Mouse (Mus musculus) heart, adult 2 months (tissue): ENCODE data around the gene Nup93. TPM values are rescaled to one million over a fixed set of nuclear protein-coding genes. Genes with fewer than 3 reads are reported as not detected.
A peak's percentile ranks its signal among the peaks of the same experiment; 100 is the strongest.

Source experiments
- DNase-seq, 2 experiments: peaks; one replicate each; pipeline ENCODE4 v3.0.0; 2021
- H3K27ac ChIP-seq: fragments of 200-600 bp; 2 replicates; pipeline ENCODE4 v1.8.1; 2022
- H3K27me3 ChIP-seq: fragments of 200-500 bp; 2 replicates; pipeline ENCODE4 v1.6.1; 2012; ENCODE audit warnings: mild to moderate bottlenecking, low read length, inconsistent platforms, mixed read lengths; ENCODE audit not compliant: control insufficient read depth, insufficient read depth
- H3K36me3 ChIP-seq: fragments of 200-500 bp; 2 replicates; pipeline ENCODE4 v1.6.1; 2012; ENCODE audit warnings: low read length, inconsistent platforms; ENCODE audit not compliant: control insufficient read depth, insufficient read depth
- H3K4me1 ChIP-seq: fragments of 200-500 bp; 2 replicates; pipeline ENCODE4 v1.6.1; 2011; ENCODE audit warnings: low read length; ENCODE audit not compliant: control insufficient read depth, insufficient read depth
- H3K4me3 ChIP-seq: fragments of 200-600 bp; 2 replicates; pipeline ENCODE4 v1.8.1; 2022
- H3K79me2 ChIP-seq: fragments of 200-500 bp; replicated peaks from 2 replicates; pipeline ENCODE4 v1.6.1; 2012; ENCODE audit warnings: mild to moderate bottlenecking, inconsistent platforms, low read length, moderate library complexity, mixed read lengths; ENCODE audit not compliant: control insufficient read depth, insufficient read depth
- H3K9ac ChIP-seq: fragments of 200-500 bp; 2 replicates; pipeline ENCODE4 v1.6.1; 2012; ENCODE audit warnings: low read depth, mild to moderate bottlenecking, control low read depth, inconsistent platforms, low read length, mixed read lengths
- CTCF ChIP-seq: fragments of 200-600 bp; IDR thresholded peaks from 2 replicates; pipeline ENCODE4 v1.8.1; 2022; ENCODE audit warnings: antibody characterized with exemption, mild to moderate bottlenecking, moderate library complexity
- EP300 ChIP-seq: fragments of 200-500 bp; IDR thresholded peaks from 2 replicates; pipeline ENCODE4 v1.6.1; 2011; ENCODE audit warnings: low read depth, low read length, control low read depth; ENCODE audit not compliant: insufficient read depth
- POLR2A ChIP-seq: fragments of 200-500 bp; IDR thresholded peaks from 2 replicates; pipeline ENCODE4 v1.6.1; 2011; ENCODE audit warnings: mild to moderate bottlenecking, low read depth, low read length, control low read depth; ENCODE audit not compliant: insufficient read depth
- WGBS: fragments of 180-500 bp; shearing (Covaris S2); methylation state at CpG from one replicate; pipeline ENCODE4 v1.1.7; 2018; 5-methylcytosine and 5-hydroxymethylcytosine counted together
- intact Hi-C: fragments of 180-260 bp; cut with DNase I; formaldehyde crosslinking; loops from one replicate; pipeline ENCODE4 v1.15.1; 2025
- polyA plus RNA-seq: library from polyadenylated mRNA; depleted of rRNA; stranded (reverse); fragments of >200 nt; gene quantifications from 2 replicates; pipeline ENCODE4 v1.2.3, GENCODE M21; 2012
- total RNA-seq, 2 experiments: library from RNA; stranded (reverse); gene quantifications; 2 replicates each; pipeline ENCODE4 v1.2.3; 2021

The Nup93 gene
- total and polyA plus RNA-seq, 3 experiments, result 11.7 to 15.5 (median 13.7) TPM

- WGBS, result 78% methylated on average over 7 of the region's 7 CpGs
- H3K4me3 ChIP-seq, result no peak overlapping the region
- peaks cover 4% of the 10 kb centered on the region for H3K4me1 ChIP-seq
- intact Hi-C loops, result no loop called here
- H3K36me3 ChIP-seq, result no peaks in the 10 kb centered on the region
- no peak for DNase-seq
- H3K27ac ChIP-seq, result no peak overlapping the region
- no peak for TF ChIP-seq CTCF
- no peak for TF ChIP-seq POLR2A
- TF ChIP-seq EP300, result no peak
- H3K79me2 ChIP-seq, result peaks cover 1% of the 10 kb centered on the region; the same call in 1 of the 2 replicates
- H3K27me3 ChIP-seq, result no peaks in the 10 kb centered on the region
- no peak overlapping the region for H3K9ac ChIP-seq
Measured at GRCm38 (mm10) chr8:94271102-94271501, 56.7 kb downstream of the Nup93 start.

DNA sequence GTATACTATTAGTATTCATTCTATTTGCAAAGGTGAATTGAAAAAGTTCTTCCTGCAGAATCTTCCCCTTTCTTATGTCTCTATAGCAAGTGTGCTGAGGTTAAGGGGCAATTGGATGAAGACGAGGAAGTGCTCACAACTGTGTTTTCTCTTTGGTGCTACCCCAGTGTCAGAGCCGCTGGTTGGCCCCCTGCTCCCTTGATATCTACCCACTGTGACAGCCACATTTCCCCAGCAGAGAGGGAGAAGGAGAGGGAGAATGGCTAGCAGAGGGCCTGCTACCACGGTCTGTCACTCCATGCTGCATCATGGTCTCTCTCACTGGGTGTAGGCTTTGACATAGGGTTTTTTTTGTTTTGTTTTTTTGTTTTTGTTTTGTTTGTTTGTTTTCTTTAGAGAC lies 58.2 kb downstream of the Nup93 start:
- Histone ChIP-seq H3K4me3 (no peak overlapping the region), H3K36me3 (no peaks in the 10 kb centered on the region), H3K4me1 (peaks cover 2% of the 10 kb centered on the region; the same call in 1 of the 2 replicates), H3K27ac (no peak overlapping the region), H3K9ac (no peak overlapping the region), H3K27me3 (no peaks in the 10 kb centered on the region), H3K79me2 (peaks cover 1% of the 10 kb centered on the region; the same call in 1 of the 2 replicates)
- no peak for DNase-seq
- TF ChIP-seq CTCF, result no peak
- no peak for TF ChIP-seq EP300
- TF ChIP-seq POLR2A, result no peak
- intact Hi-C loops, result no loop called here
- 75% methylated on average over 3 of the region's 3 CpGs for WGBS

DNA sequence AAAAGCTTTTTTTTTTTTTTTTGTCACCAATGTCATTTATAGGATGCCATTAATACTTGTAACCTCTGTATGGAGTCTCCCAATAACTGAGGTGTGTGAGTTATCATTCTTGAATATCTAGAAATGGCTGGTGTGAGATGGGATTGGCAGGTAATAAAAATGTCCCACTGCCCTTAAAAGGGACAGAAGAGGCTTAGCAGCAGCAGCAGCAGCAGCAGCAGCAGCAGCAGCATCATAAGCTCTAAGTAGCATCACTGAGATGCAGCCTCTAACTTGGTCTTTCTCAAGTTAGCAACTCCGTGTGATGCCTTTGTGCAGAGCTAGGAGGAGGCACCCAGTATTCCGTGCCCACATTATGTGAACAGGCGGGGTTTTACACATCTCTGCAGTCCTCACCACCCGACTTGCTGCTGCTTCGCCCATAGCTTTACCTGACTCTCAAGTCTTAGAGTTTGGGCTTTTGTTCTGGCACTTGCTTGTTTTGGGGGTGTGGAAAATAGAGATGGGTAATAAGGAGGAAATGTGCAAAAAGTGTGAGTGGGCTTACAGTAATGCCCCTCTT lies 59.0 kb downstream of the Nup93 start:
- H3K4me1 ChIP-seq, result peaks cover 2% of the 10 kb centered on the region; the same call in 1 of the 2 replicates
- peaks cover 1% of the 10 kb centered on the region; the same call in 1 of the 2 replicates for H3K79me2 ChIP-seq
- TF ChIP-seq CTCF, result no peak
- no peak for TF ChIP-seq POLR2A
- no peak for TF ChIP-seq EP300
- no peaks in the 10 kb centered on the region for H3K27me3 ChIP-seq
- DNase-seq, result no peak
- H3K9ac ChIP-seq, result no peak overlapping the region
- H3K36me3 ChIP-seq, result no peaks in the 10 kb centered on the region
- 96% methylated on average over 5 of the region's 5 CpGs for WGBS
- no peak overlapping the region for H3K4me3 ChIP-seq
- H3K27ac ChIP-seq, result no peak overlapping the region
- intact Hi-C loops, result no loop called here

GRCm38 (mm10) chr8:94274030-94274429 lies 59.7 kb downstream of the Nup93 start:
- TF ChIP-seq POLR2A, result no peak
- peak; percentile 12; the same call in 1 of the 2 replicates for TF ChIP-seq CTCF
- H3K27ac ChIP-seq, result no peak overlapping the region
- H3K36me3 ChIP-seq, result no peaks in the 10 kb centered on the region
- no peaks in the 10 kb centered on the region for H3K27me3 ChIP-seq
- WGBS, result 81% methylated on average over 5 of the region's 5 CpGs
- intact Hi-C loops, result no loop called here
- no peak for DNase-seq
- no peak overlapping the region for H3K4me3 ChIP-seq
- peaks cover 1% of the 10 kb centered on the region; the same call in 1 of the 2 replicates for H3K79me2 ChIP-seq
- peaks cover 2% of the 10 kb centered on the region; the same call in 1 of the 2 replicates for H3K4me1 ChIP-seq
- no peak overlapping the region for H3K9ac ChIP-seq

DNA sequence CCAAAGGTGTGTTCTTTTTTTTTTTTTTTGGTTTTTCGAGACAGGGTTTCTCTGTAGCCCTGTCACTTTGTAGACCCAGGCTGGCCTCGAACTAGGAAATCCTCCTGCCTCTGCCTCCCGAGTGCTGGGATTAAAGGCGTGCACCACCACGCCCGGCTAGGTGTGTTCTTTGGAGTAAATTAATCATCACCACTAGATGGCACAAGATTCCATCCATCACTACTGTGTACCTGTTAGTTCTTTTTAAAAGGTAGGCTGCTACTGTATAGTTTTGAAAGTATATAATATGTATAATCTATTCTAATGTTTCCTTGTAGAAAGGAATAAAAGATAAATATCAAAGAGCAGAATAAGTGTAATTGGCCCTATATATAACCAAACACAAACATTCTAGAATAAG lies 63.9 kb downstream of the Nup93 start:
- DNase-seq, result no peak
- intact Hi-C loops, result no loop called here
- H3K4me1 ChIP-seq, result no peaks in the 10 kb centered on the region
- peaks cover 1% of the 10 kb centered on the region; the same call in 1 of the 2 replicates for H3K79me2 ChIP-seq
- H3K36me3 ChIP-seq, result no peaks in the 10 kb centered on the region
- WGBS, result 82% methylated on average over 6 of the region's 6 CpGs
- H3K4me3 ChIP-seq, result no peak overlapping the region
- TF ChIP-seq EP300, result no peak
- TF ChIP-seq CTCF, result peak; percentile 57
- no peaks in the 10 kb centered on the region for H3K27me3 ChIP-seq
- no peak overlapping the region for H3K27ac ChIP-seq
- H3K9ac ChIP-seq, result no peak overlapping the region

GRCm38 (mm10) chr8:94280001-94280613 lies 65.7 kb downstream of the Nup93 start:
- 72% methylated on average over 5 of the region's 5 CpGs for WGBS
- H3K27ac ChIP-seq, result no peak overlapping the region

More at GRCm38 (mm10) chr8:94280001-94280613, 65.7 kb downstream of the Nup93 start:
- Histone ChIP-seq H3K36me3 (no peaks in the 10 kb centered on the region), H3K4me1 (no peaks in the 10 kb centered on the region), H3K9ac (no peak overlapping the region), H3K4me3 (no peak overlapping the region), H3K27me3 (no peaks in the 10 kb centered on the region), H3K79me2 (no peaks in the 10 kb centered on the region; the same call in 1 of the 2 replicates)
- no peak for DNase-seq
- TF ChIP-seq POLR2A (no peak), EP300 (no peak), CTCF (no peak)
- intact Hi-C loops, result no loop called here
